Mouse (Mus musculus): Measurements from ENCODE around the gene Tsc2. TPM values are rescaled to one million over a fixed set of nuclear protein-coding genes. Genes with fewer than 3 reads are reported as not detected.

The Tsc2 gene
- polyA plus RNA-seq, 1 experiment from 2014 or later: 74.1 TPM

GRCm38 (mm10) chr17:24635024-24635423 is 2.6 kb upstream of the Tsc2 start:
- Histone ChIP-seq H3K4me3 (replicated peaks) (no peak overlapping the region), H3K36me3 (peaks cover 10% of the 10 kb centered on the region), H3K9me3 (no peaks in the 10 kb centered on the region), H3K4me2 (replicated peaks) (no peak overlapping the region), H3K27ac (no peak overlapping the region), H3K4me1 (replicated peaks) (peaks cover 17% of the 10 kb centered on the region), H3K27me3 (no peaks in the 10 kb centered on the region), H3K9ac (replicated peaks) (no peak overlapping the region)
- no peak for ATAC-seq
- 93% methylated on average over 4 of the region's 4 CpGs for WGBS

GRCm38 (mm10) chr17:24633831-24634230 is 1.4 kb upstream of the Tsc2 start:
- Histone ChIP-seq H3K4me2 (replicated peaks) (no peak overlapping the region), H3K36me3 (peaks cover 22% of the 10 kb centered on the region), H3K4me3 (replicated peaks) (no peak overlapping the region), H3K9me3 (no peaks in the 10 kb centered on the region), H3K9ac (replicated peaks) (no peak overlapping the region), H3K4me1 (replicated peaks) (peaks cover 17% of the 10 kb centered on the region), H3K27ac (no peak overlapping the region), H3K27me3 (no peaks in the 10 kb centered on the region)
- ATAC-seq: no peak
- 97% methylated on average over 11 of the region's 11 CpGs for WGBS

- H3K27ac ChIP-seq: peak overlapping the region; percentile 71
- H3K36me3 ChIP-seq: peaks cover 31% of the 10 kb centered on the region
- ATAC-seq: no peak; the same call in none of the 2 replicates
- 13% methylated on average over 22 of the region's 22 CpGs for WGBS
- no peaks in the 10 kb centered on the region for H3K27me3 ChIP-seq
- peak overlapping the region; percentile 77 for H3K9ac ChIP-seq (replicated peaks)
- H3K4me1 ChIP-seq (replicated peaks): peaks cover 17% of the 10 kb centered on the region
- H3K4me2 ChIP-seq (replicated peaks): peak overlapping the region; percentile 88
- H3K9me3 ChIP-seq: no peaks in the 10 kb centered on the region
- H3K4me3 ChIP-seq (replicated peaks): peak overlapping the region; percentile 71
Measured at GRCm38 (mm10) chr17:24632813-24633449, 501 bp upstream of the Tsc2 start.

GRCm38 (mm10) chr17:24630072-24630471 is 2.4 kb downstream of the Tsc2 start:
- ATAC-seq: no peak
- 86% methylated on average over 14 of the region's 14 CpGs for WGBS
- peaks cover 17% of the 10 kb centered on the region for H3K4me1 ChIP-seq (replicated peaks)
- no peak overlapping the region for H3K4me3 ChIP-seq (replicated peaks)
- peaks cover 60% of the 10 kb centered on the region for H3K36me3 ChIP-seq
- no peaks in the 10 kb centered on the region for H3K27me3 ChIP-seq
- H3K4me2 ChIP-seq (replicated peaks): no peak overlapping the region
- no peak overlapping the region for H3K27ac ChIP-seq
- H3K9ac ChIP-seq (replicated peaks): no peak overlapping the region
- H3K9me3 ChIP-seq: no peaks in the 10 kb centered on the region

- Histone ChIP-seq H3K4me2 (replicated peaks) (no peak overlapping the region), H3K9ac (replicated peaks) (no peak overlapping the region), H3K27me3 (no peaks in the 10 kb centered on the region), H3K27ac (no peak overlapping the region), H3K9me3 (no peaks in the 10 kb centered on the region), H3K4me3 (replicated peaks) (no peak overlapping the region), H3K36me3 (peaks cover 74% of the 10 kb centered on the region), H3K4me1 (replicated peaks) (peaks cover 17% of the 10 kb centered on the region)
- no peak for ATAC-seq
- WGBS: 54% methylated on average over 5 of the region's 5 CpGs
Measured at GRCm38 (mm10) chr17:24628646-24629045, 3.8 kb downstream of the Tsc2 start.

- Histone ChIP-seq H3K9ac (replicated peaks) (no peak overlapping the region), H3K27me3 (no peaks in the 10 kb centered on the region), H3K27ac (no peak overlapping the region), H3K4me2 (replicated peaks) (no peak overlapping the region), H3K36me3 (peaks cover 100% of the 10 kb centered on the region), H3K9me3 (no peaks in the 10 kb centered on the region), H3K4me1 (replicated peaks) (no peaks in the 10 kb centered on the region), H3K4me3 (replicated peaks) (no peak overlapping the region)
- 93% methylated on average over 8 of the region's 8 CpGs for WGBS
- no peak for ATAC-seq
Measured at GRCm38 (mm10) chr17:24625472-24625871, 7.0 kb downstream of the Tsc2 start.

GRCm38 (mm10) chr17:24617561-24618194 is 14.8 kb downstream of the Tsc2 start:
- Histone ChIP-seq H3K27ac (no peak overlapping the region), H3K4me2 (replicated peaks) (no peak overlapping the region), H3K9me3 (no peaks in the 10 kb centered on the region), H3K9ac (replicated peaks) (no peak overlapping the region), H3K36me3 (peaks cover 95% of the 10 kb centered on the region), H3K27me3 (no peaks in the 10 kb centered on the region), H3K4me1 (replicated peaks) (no peaks in the 10 kb centered on the region), H3K4me3 (replicated peaks) (no peak overlapping the region)
- no peak for ATAC-seq
- 86% methylated on average over 14 of the region's 14 CpGs for WGBS

- Histone ChIP-seq H3K4me3 (replicated peaks) (no peak overlapping the region), H3K9ac (replicated peaks) (no peak overlapping the region), H3K36me3 (peaks cover 78% of the 10 kb centered on the region), H3K4me2 (replicated peaks) (no peak overlapping the region), H3K9me3 (no peaks in the 10 kb centered on the region), H3K27ac (no peak overlapping the region), H3K27me3 (no peaks in the 10 kb centered on the region), H3K4me1 (replicated peaks) (no peaks in the 10 kb centered on the region)
- 92% methylated on average over 2 of the region's 2 CpGs for WGBS
- no peak for ATAC-seq
Measured at GRCm38 (mm10) chr17:24610711-24611110, 21.7 kb downstream of the Tsc2 start.

GRCm38 (mm10) chr17:24608874-24609273 is 23.6 kb downstream of the Tsc2 start:
- H3K9ac ChIP-seq (replicated peaks): no peak overlapping the region
- H3K27ac ChIP-seq: no peak overlapping the region
- no peaks in the 10 kb centered on the region for H3K4me1 ChIP-seq (replicated peaks)
- ATAC-seq: no peak
- H3K4me2 ChIP-seq (replicated peaks): no peak overlapping the region
- no peaks in the 10 kb centered on the region for H3K27me3 ChIP-seq
- WGBS: 97% methylated on average over 8 of the region's 8 CpGs
- peaks cover 78% of the 10 kb centered on the region for H3K36me3 ChIP-seq
- H3K9me3 ChIP-seq: no peaks in the 10 kb centered on the region
- no peak overlapping the region for H3K4me3 ChIP-seq (replicated peaks)

GRCm38 (mm10) chr17:24608370-24608769 is 24.1 kb downstream of the Tsc2 start:
- Histone ChIP-seq H3K4me3 (replicated peaks) (no peak overlapping the region), H3K4me1 (replicated peaks) (no peaks in the 10 kb centered on the region), H3K36me3 (peaks cover 76% of the 10 kb centered on the region), H3K4me2 (replicated peaks) (no peak overlapping the region), H3K27ac (no peak overlapping the region), H3K9ac (replicated peaks) (no peak overlapping the region), H3K9me3 (no peaks in the 10 kb centered on the region), H3K27me3 (no peaks in the 10 kb centered on the region)
- WGBS: 96% methylated on average over 4 of the region's 4 CpGs
- no peak for ATAC-seq

GRCm38 (mm10) chr17:24604557-24604956 is 27.9 kb downstream of the Tsc2 start:
- Histone ChIP-seq H3K36me3 (peaks cover 96% of the 10 kb centered on the region), H3K4me3 (replicated peaks) (no peak overlapping the region), H3K9me3 (no peaks in the 10 kb centered on the region), H3K4me1 (replicated peaks) (no peaks in the 10 kb centered on the region), H3K27ac (no peak overlapping the region), H3K4me2 (replicated peaks) (no peak overlapping the region), H3K27me3 (no peaks in the 10 kb centered on the region), H3K9ac (replicated peaks) (no peak overlapping the region)
- 99% methylated on average over 3 of the region's 3 CpGs for WGBS
- ATAC-seq: no peak

- no peaks in the 10 kb centered on the region for H3K9me3 ChIP-seq
- H3K36me3 ChIP-seq: peaks cover 98% of the 10 kb centered on the region
- no peak overlapping the region for H3K27ac ChIP-seq
- no peaks in the 10 kb centered on the region for H3K27me3 ChIP-seq
- H3K4me1 ChIP-seq (replicated peaks): no peaks in the 10 kb centered on the region
- no peak overlapping the region for H3K4me3 ChIP-seq (replicated peaks)
- no peak overlapping the region for H3K4me2 ChIP-seq (replicated peaks)
- no peak for ATAC-seq
- H3K9ac ChIP-seq (replicated peaks): no peak overlapping the region
- 93% methylated on average over 8 of the region's 8 CpGs for WGBS
Measured at GRCm38 (mm10) chr17:24603961-24604360, 28.5 kb downstream of the Tsc2 start.

GRCm38 (mm10) chr17:24600502-24600901 is 31.9 kb downstream of the Tsc2 start:
- no peaks in the 10 kb centered on the region for H3K4me1 ChIP-seq (replicated peaks)
- no peak for ATAC-seq
- peaks cover 98% of the 10 kb centered on the region for H3K36me3 ChIP-seq
- H3K27ac ChIP-seq: no peak overlapping the region
- no peaks in the 10 kb centered on the region for H3K9me3 ChIP-seq
- 91% methylated on average over 4 of the region's 4 CpGs for whole genome bisulfite sequencing
- H3K4me3 ChIP-seq (replicated peaks): no peak overlapping the region
- no peak overlapping the region for H3K4me2 ChIP-seq (replicated peaks)
- H3K27me3 ChIP-seq: no peaks in the 10 kb centered on the region
- H3K9ac ChIP-seq (replicated peaks): no peak overlapping the region
